ENCODE assay signal across 7 mouse cellular contexts in the genomic region with DNA sequence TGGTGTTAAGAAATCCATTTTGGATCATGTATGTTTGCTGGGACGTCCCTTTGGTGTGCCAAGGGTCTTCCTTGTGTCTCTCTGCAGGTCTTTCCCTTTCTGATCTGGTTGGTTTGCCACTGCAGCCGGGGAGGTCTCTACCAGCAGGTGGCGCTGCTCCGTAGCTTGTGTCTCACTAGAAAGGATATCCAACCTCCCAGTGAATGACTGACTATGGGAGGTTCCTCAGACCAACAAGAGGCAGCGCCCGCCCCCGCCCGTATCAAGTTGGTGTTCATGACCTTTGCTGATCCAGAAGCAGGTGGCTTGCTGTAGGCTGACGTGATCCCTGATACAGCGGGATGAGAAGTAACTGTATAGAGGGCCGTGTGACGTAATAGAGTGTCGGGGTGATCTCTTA. TPM values are rescaled to one million over a fixed set of nuclear protein-coding genes. Genes with fewer than 3 reads are reported as not detected.
DNase-seq lines count a peak whose midpoint lies in the region; ATAC-seq lines count a peak whose summit lies in the region.

No protein-coding gene starts in this region.

- H3K4me1 ChIP-seq in intestine, embryonic 16.5 days (ENCODE audit: control insufficient read depth, insufficient read depth, low read length) = no peaks in the 10 kb centered on the region
- no peaks in the 10 kb centered on the region for H3K4me1 ChIP-seq in midbrain, embryonic 13.5 days (replicated peaks)

- DNase-seq in adrenal gland, adult 2 months = peak; percentile 70
- DNase-seq in cerebellum, postnatal 10 days = peak; percentile 95 to 97
- peak; percentile 72 to 84 for DNase-seq in frontal cortex, postnatal 25 days (ENCODE audit: low spot score in 2 of 2)
- DNase-seq in left cerebral cortex, adult 9 months (ENCODE audit: low spot score in 2 of 2) = peak; percentile 2 to 82
- DNase-seq in spleen, postnatal 4 days (ENCODE audit: low spot score in 2 of 2) = peak; percentile 37 to 79

- H3K9me3 ChIP-seq in intestine, embryonic 16.5 days (ENCODE audit: control insufficient read depth, low read length) = no peaks in the 10 kb centered on the region
- H3K9me3 ChIP-seq in midbrain, embryonic 13.5 days = no peaks in the 10 kb centered on the region

- no peaks in the 10 kb centered on the region for H3K27me3 ChIP-seq in intestine, embryonic 16.5 days (replicated peaks; ENCODE audit: control insufficient read depth, insufficient read depth, low read length)
- no peaks in the 10 kb centered on the region for H3K27me3 ChIP-seq in midbrain, embryonic 13.5 days

- 16% methylated on average over 13 of the region's 13 CpGs for WGBS in intestine, embryonic 16.5 days
- 23% methylated on average over 13 of the region's 13 CpGs for WGBS in midbrain, embryonic 13.5 days

- ATAC-seq in intestine, embryonic 16.5 days = peak; percentile 48; the same call in 1 of the 2 replicates
- ATAC-seq in midbrain, embryonic 13.5 days = peak; percentile 67; the same call in 1 of the 2 replicates

- no peak overlapping the region for H3K4me3 ChIP-seq in intestine, embryonic 16.5 days (ENCODE audit: low read length)
- H3K4me3 ChIP-seq in midbrain, embryonic 13.5 days (replicated peaks) = no peak overlapping the region

- H3K4me2 ChIP-seq in intestine, embryonic 16.5 days (ENCODE audit: low read depth, low read length) = no peak overlapping the region
- 0 out of 2 replicates have a peak overlapping the region, but pooled peaks have one; percentile 23 for H3K4me2 ChIP-seq in midbrain, embryonic 13.5 days (replicated peaks)

- H3K36me3 ChIP-seq in intestine, embryonic 16.5 days (ENCODE audit: control insufficient read depth, insufficient read depth, low read length) = no peaks in the 10 kb centered on the region
- H3K36me3 ChIP-seq in midbrain, embryonic 13.5 days = no peaks in the 10 kb centered on the region

- H3K9ac ChIP-seq in intestine, embryonic 16.5 days (ENCODE audit: low read depth, low read length) = no peak overlapping the region
- H3K9ac ChIP-seq in midbrain, embryonic 13.5 days (replicated peaks) = no peak overlapping the region

- H3K27ac ChIP-seq in intestine, embryonic 16.5 days (ENCODE audit: low read length) = no peak overlapping the region
- H3K27ac ChIP-seq in midbrain, embryonic 13.5 days = no peak overlapping the region

RNA-seq across cellular contexts. Expression of gene Gm17720, which starts 28.0 kb away (rescaled TPM):
- not detected for total RNA-seq in adrenal gland, adult 2 months (2021)
- polyA plus RNA-seq in adrenal gland, adult 2 months (2012; rRNA removed) = not detected in 2 replicates
- not detected in 2 replicates for polyA plus RNA-seq in intestine, embryonic 16.5 days (2015; fragmentation: Nextera tagmentation; extraction: Ambion mirVana)
- not detected in 2 replicates for polyA plus RNA-seq in midbrain, embryonic 13.5 days (2015; fragmentation: Nextera tagmentation; extraction: Ambion mirVana)

RNA-seq across cellular contexts. Expression of gene Gm21964, which starts 29.5 kb away (rescaled TPM):
- total RNA-seq in adrenal gland, adult 2 months (2021) = not detected
- not detected in 2 replicates for polyA plus RNA-seq in adrenal gland, adult 2 months (2012; rRNA removed)
- polyA plus RNA-seq in intestine, embryonic 16.5 days (2015; fragmentation: Nextera tagmentation; extraction: Ambion mirVana) = not detected in 2 replicates
- not detected in 2 replicates for polyA plus RNA-seq in midbrain, embryonic 13.5 days (2015; fragmentation: Nextera tagmentation; extraction: Ambion mirVana)

RNA-seq across cellular contexts. Expression of gene Calb2, which starts 37.5 kb away (rescaled TPM):
- total RNA-seq in adrenal gland, adult 2 months (2021) = under 1 TPM; 0.26 to 0.52 TPM
- polyA plus RNA-seq in adrenal gland, adult 2 months (2012; rRNA removed) = 0.13 TPM in 1 of 2 replicates, not detected in the other
- not detected in 2 replicates for polyA plus RNA-seq in intestine, embryonic 16.5 days (2015; fragmentation: Nextera tagmentation; extraction: Ambion mirVana)
- 39.6 and 57.6 TPM in 2 replicates for polyA plus RNA-seq in midbrain, embryonic 13.5 days (2015; fragmentation: Nextera tagmentation; extraction: Ambion mirVana)

RNA-seq across cellular contexts. Expression of gene Zfp612, which starts 51.0 kb away (rescaled TPM):
- total RNA-seq in adrenal gland, adult 2 months (2021) = 1 to 10 TPM; 7.4 to 8.9 TPM
- 1.5 and 1.8 TPM in 2 replicates for polyA plus RNA-seq in adrenal gland, adult 2 months (2012; rRNA removed)
- 3.7 and 4.9 TPM in 2 replicates for polyA plus RNA-seq in intestine, embryonic 16.5 days (2015; fragmentation: Nextera tagmentation; extraction: Ambion mirVana)
- polyA plus RNA-seq in midbrain, embryonic 13.5 days (2015; fragmentation: Nextera tagmentation; extraction: Ambion mirVana) = 19.8 and 20.3 TPM in 2 replicates

Comparison
In these comparisons a context has a peak if more than half of its experiments do, and no peak if none do; other contexts are left out.
1. DNase-seq: peak in every context shown above with its lines; median percentile 96 in cerebellum, postnatal 10 days; 78 in frontal cortex, postnatal 25 days; 70 in adrenal gland, adult 2 months; 58 in spleen, postnatal 4 days; 42 in left cerebral cortex, adult 9 months.
2. RNA of gene Calb2, which starts 37.5 kb away (polyA plus RNA-seq): 39.6 to 57.6 TPM in midbrain, embryonic 13.5 days; 0.13 TPM in adrenal gland, adult 2 months and not detected in intestine, embryonic 16.5 days; every median in the first group is over 10 times any median in the second.